Mouse (Mus musculus): Measurements from ENCODE around the gene Nxt1. TPM values are rescaled to one million over a fixed set of nuclear protein-coding genes. Genes with fewer than 3 reads are reported as not detected.

Gene Nxt1
- polyA plus RNA-seq, 1 experiment: 27.8 TPM

DNA sequence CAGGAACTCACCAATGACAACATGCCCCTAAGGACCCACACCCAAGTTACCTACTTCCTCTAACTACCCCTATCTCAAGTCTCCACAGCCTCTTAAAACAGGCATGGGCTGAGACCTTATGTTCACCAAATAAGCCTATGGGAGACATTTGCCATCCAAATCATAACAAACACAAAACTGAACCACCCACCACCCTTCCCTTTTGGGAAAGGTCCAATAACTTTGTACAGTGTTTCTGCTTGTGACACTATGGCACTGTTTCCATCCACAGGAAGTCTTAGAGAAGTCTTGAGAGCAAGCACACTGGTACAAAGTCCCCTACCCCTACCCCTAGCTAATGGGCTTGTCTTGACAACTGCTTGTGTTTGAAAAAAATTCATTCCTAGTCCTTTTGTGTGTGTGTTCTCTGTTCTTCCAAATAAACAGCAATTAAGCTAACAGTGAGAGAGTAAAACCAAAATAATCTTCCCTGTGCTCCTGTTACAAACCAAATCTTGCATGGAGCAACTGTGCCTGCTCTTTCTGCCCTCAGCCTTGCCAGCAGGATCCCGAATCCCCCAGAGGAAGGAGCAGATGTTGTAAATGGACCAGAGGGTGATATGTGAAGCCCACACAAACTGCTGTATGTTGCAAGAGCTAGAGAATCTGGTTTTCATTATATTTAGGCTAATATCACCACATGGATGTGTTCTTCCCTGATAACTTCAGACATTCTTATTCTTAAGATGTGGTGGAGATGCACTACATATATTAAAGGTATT lies 29.6 kb upstream of the Nxt1 start:
- 49% methylated on average over 1 of the region's 1 CpGs for WGBS
- TF ChIP-seq CTCF (IDR thresholded peaks at IDR 0.05; ENCODE audit: borderline replicate concordance, insufficient read depth, low read depth, low read length) (no peak), POLR2A (IDR thresholded peaks at IDR 0.05; ENCODE audit: borderline replicate concordance, insufficient read depth, low read length) (no peak)
- DNase-seq: no peak

DNA sequence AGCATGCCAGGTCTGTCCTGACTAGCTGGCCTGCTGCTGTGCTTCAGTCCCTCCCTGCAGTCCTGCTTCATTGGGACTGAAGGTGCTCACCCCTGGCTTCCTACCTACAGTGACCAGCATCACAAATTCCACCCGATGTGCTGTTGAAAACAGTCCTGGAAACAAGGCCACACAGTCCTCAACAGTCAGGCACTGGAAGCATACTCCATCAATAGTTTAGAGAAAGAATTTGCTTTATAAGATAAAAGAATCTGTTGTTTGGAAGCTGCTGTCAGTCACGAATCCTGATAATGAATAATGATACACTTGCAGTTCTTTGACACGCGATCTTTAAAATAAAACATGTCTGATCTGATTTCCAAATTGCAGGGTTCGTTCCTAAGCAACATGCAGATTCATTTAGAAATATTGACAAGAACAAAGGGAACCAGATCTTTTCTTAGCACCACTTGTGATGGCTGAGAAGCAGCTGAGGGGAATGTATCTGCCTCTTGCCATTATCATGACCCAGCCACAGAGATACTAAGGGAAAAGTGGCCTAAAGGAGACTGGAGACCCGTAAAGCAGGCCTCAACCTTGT lies 27.9 kb upstream of the Nxt1 start:
- Histone ChIP-seq H3K27ac (ENCODE audit: insufficient read depth, low read length) (no peak overlapping the region), H3K27me3 (ENCODE audit: control insufficient read depth, insufficient read depth, low read length) (no peaks in the 10 kb centered on the region), H3K4me1 (ENCODE audit: control insufficient read depth, insufficient read depth, low read length) (no peaks in the 10 kb centered on the region), H3K4me3 (replicated peaks; ENCODE audit: insufficient read depth, low read depth, low read length) (no peak overlapping the region)
- no peak for DNase-seq
- TF ChIP-seq POLR2A (IDR thresholded peaks at IDR 0.05; ENCODE audit: borderline replicate concordance, insufficient read depth, low read length) (no peak), CTCF (IDR thresholded peaks at IDR 0.05; ENCODE audit: borderline replicate concordance, insufficient read depth, low read depth, low read length) (no peak)
- WGBS: 61% methylated on average over 6 of the region's 6 CpGs

More for the DNA sequence above, 29.6 kb upstream of the Nxt1 start:
- H3K4me1 ChIP-seq (ENCODE audit: control insufficient read depth, insufficient read depth, low read length): no peaks in the 10 kb centered on the region
- H3K4me3 ChIP-seq (replicated peaks; ENCODE audit: insufficient read depth, low read depth, low read length): no peak overlapping the region
- no peaks in the 10 kb centered on the region for H3K27me3 ChIP-seq (ENCODE audit: control insufficient read depth, insufficient read depth, low read length)
- no peak overlapping the region for H3K27ac ChIP-seq (ENCODE audit: insufficient read depth, low read length)

- no peak for DNase-seq
- 10% methylated on average over 3 of the region's 3 CpGs for WGBS
- H3K4me1 ChIP-seq (ENCODE audit: control insufficient read depth, insufficient read depth, low read length): no peaks in the 10 kb centered on the region
- H3K4me3 ChIP-seq (replicated peaks; ENCODE audit: insufficient read depth, low read depth, low read length): no peak overlapping the region
- no peak overlapping the region for H3K27ac ChIP-seq (ENCODE audit: insufficient read depth, low read length)
- TF ChIP-seq POLR2A (IDR thresholded peaks at IDR 0.05; ENCODE audit: borderline replicate concordance, insufficient read depth, low read length): no peak
- no peak for TF ChIP-seq CTCF (IDR thresholded peaks at IDR 0.05; ENCODE audit: borderline replicate concordance, insufficient read depth, low read depth, low read length)
- no peaks in the 10 kb centered on the region for H3K27me3 ChIP-seq (ENCODE audit: control insufficient read depth, insufficient read depth, low read length)
Measured at GRCm38 (mm10) chr2:148650587-148651357, 21.6 kb upstream of the Nxt1 start.

DNA sequence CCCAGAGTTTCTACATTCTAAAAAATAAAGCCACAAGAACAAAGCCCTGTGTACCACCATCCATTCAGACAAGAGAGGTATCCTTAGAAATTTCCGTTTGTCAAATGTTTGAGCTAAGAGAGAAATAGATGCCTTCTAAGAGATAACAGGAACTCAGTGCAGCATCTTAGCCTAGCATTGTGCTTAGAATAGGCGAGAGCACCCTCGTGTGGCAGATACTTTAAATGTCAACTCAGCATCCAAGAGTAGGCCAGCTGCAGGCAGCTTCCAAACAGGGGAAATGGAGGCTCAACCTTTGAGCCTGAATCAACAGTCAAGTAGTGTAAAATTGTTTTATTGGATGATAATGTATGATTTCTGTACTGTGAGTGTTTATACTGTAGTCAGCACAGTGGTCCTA lies 17.4 kb upstream of the Nxt1 start:
- Histone ChIP-seq H3K27ac (ENCODE audit: insufficient read depth, low read length) (no peak overlapping the region), H3K27me3 (ENCODE audit: control insufficient read depth, insufficient read depth, low read length) (no peaks in the 10 kb centered on the region), H3K4me1 (ENCODE audit: control insufficient read depth, insufficient read depth, low read length) (no peaks in the 10 kb centered on the region), H3K4me3 (replicated peaks; ENCODE audit: insufficient read depth, low read depth, low read length) (no peak overlapping the region)
- 2% methylated on average over 3 of the region's 3 CpGs for WGBS
- peak; percentile 66 for TF ChIP-seq CTCF (IDR thresholded peaks at IDR 0.05; ENCODE audit: borderline replicate concordance, insufficient read depth, low read depth, low read length)
- TF ChIP-seq POLR2A (IDR thresholded peaks at IDR 0.05; ENCODE audit: borderline replicate concordance, insufficient read depth, low read length): no peak
- DNase-seq: peak; percentile 32 to 35

- WGBS: 98% methylated on average over 1 of the region's 1 CpGs
- no peak for TF ChIP-seq POLR2A (IDR thresholded peaks at IDR 0.05; ENCODE audit: borderline replicate concordance, insufficient read depth, low read length)
- no peak for TF ChIP-seq CTCF (IDR thresholded peaks at IDR 0.05; ENCODE audit: borderline replicate concordance, insufficient read depth, low read depth, low read length)
- no peak for DNase-seq
- no peaks in the 10 kb centered on the region for H3K4me1 ChIP-seq (ENCODE audit: control insufficient read depth, insufficient read depth, low read length)
- no peaks in the 10 kb centered on the region for H3K27me3 ChIP-seq (ENCODE audit: control insufficient read depth, insufficient read depth, low read length)
- no peak overlapping the region for H3K27ac ChIP-seq (ENCODE audit: insufficient read depth, low read length)
- H3K4me3 ChIP-seq (replicated peaks; ENCODE audit: insufficient read depth, low read depth, low read length): no peak overlapping the region
Measured at GRCm38 (mm10) chr2:148663458-148663857, 8.9 kb upstream of the Nxt1 start.

DNA sequence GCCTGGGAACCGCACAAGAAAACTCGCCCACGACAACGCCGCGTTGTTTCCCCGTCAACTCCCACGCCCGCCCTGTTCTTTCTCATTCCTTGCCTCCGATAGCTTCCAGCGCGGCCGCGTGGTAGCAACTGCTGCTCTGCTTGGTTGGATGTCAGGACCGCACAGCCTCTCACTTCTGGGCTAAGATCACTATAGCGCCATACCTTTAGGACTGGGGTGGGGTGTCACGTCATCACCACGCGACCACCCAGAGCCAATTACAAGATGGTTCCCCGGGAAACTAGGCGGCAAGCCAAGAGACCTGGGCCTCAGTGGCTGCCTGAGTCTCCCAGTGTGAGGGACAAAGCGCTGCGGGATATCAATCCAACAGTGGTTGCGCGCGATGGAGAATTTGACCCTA lies 5.4 kb downstream of the Nxt1 start:
- H3K27ac ChIP-seq (ENCODE audit: insufficient read depth, low read length): no peak overlapping the region
- H3K27me3 ChIP-seq (ENCODE audit: control insufficient read depth, insufficient read depth, low read length): no peaks in the 10 kb centered on the region
- DNase-seq: peak; percentile 41 to 50
- H3K4me3 ChIP-seq (replicated peaks; ENCODE audit: insufficient read depth, low read depth, low read length): peak overlapping the region; percentile 11
- 31% methylated on average over 26 of the region's 26 CpGs for WGBS
- TF ChIP-seq CTCF (IDR thresholded peaks at IDR 0.05; ENCODE audit: borderline replicate concordance, insufficient read depth, low read depth, low read length) (no peak), POLR2A (IDR thresholded peaks at IDR 0.05; ENCODE audit: borderline replicate concordance, insufficient read depth, low read length) (no peak)
- peaks cover 3% of the 10 kb centered on the region; the same call in 1 of the 2 replicates for H3K4me1 ChIP-seq (ENCODE audit: control insufficient read depth, insufficient read depth, low read length)

- H3K27ac ChIP-seq (ENCODE audit: insufficient read depth, low read length): no peak overlapping the region
- H3K4me3 ChIP-seq (replicated peaks; ENCODE audit: insufficient read depth, low read depth, low read length): no peak overlapping the region
- peak in 1 of 2 experiments; percentile 28 for DNase-seq
- H3K27me3 ChIP-seq (ENCODE audit: control insufficient read depth, insufficient read depth, low read length): no peaks in the 10 kb centered on the region
- H3K4me1 ChIP-seq (ENCODE audit: control insufficient read depth, insufficient read depth, low read length): no peaks in the 10 kb centered on the region
- TF ChIP-seq CTCF (IDR thresholded peaks at IDR 0.05; ENCODE audit: borderline replicate concordance, insufficient read depth, low read depth, low read length) (no peak), POLR2A (IDR thresholded peaks at IDR 0.05; ENCODE audit: borderline replicate concordance, insufficient read depth, low read length) (no peak)
- 16% methylated on average over 9 of the region's 9 CpGs for whole genome bisulfite sequencing
Measured at GRCm38 (mm10) chr2:148679346-148679745, 6.9 kb downstream of the Nxt1 start.
